Mouse (Mus musculus): Measurements from ENCODE around the gene Clca3b. TPM values are rescaled to one million over a fixed set of nuclear protein-coding genes. Genes with fewer than 3 reads are reported as not detected.
"Not testable (repeated sequence)": the region's sequence is repeated elsewhere in the genome, so short reads cannot be mapped to it uniquely, and the experiment has no call there.

The Clca3b gene
- not detected for polyA plus RNA-seq (2017; shearing (Covaris generic))

GRCm38 (mm10) chr3:144849014-144849556 is at the start of gene Clca3b:
Gene Clca3b, minus strand, starts transcription at chr3:144849357.
- ATAC-seq = not testable (repeated sequence)

GRCm38 (mm10) chr3:144897042-144897678 is 48.0 kb upstream of the Clca3b start:
- no peak for ATAC-seq

GRCm38 (mm10) chr3:144890246-144890758 is 41.1 kb upstream of the Clca3b start:
- ATAC-seq = no peak

DNA sequence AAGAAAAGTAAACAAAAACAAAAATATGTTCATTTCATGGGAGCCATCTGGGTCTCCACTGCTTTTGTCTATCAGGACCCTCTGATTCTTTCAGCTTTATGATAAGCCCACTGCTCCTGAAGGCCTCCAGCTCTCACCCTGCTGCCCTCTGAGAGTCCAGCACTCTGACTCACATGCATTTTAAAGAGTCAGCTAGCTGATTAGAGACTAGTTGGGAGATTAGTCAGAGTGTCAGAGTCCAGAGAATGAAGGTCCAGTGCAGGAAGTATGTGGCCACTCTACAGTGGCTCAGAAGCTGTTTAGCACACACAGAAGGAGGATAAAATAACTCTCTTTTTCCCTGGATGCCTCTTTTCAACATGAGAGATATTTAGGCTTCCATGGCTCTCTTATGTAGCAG is 37.8 kb upstream of the Clca3b start:
- no peak for ATAC-seq

DNA sequence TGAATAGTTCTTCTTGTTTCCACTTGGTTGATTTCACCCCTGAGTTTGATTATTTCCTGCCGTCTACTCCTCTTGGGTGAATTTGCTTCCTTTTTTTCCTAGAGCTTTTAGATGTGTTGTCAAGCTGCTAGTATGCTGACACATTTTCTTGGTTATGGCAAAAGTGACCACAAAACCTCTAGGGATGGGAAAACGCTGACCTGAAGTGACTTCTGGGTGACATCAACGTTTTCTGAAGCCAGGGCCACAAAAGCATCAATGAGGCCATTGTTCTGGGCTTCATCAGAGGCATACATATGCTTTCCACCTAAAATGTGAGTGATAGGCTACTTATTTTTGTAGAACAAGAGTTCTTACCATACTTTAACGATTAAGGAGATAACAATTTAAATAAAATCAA is 22.9 kb upstream of the Clca3b start:
- not testable (repeated sequence) for ATAC-seq

DNA sequence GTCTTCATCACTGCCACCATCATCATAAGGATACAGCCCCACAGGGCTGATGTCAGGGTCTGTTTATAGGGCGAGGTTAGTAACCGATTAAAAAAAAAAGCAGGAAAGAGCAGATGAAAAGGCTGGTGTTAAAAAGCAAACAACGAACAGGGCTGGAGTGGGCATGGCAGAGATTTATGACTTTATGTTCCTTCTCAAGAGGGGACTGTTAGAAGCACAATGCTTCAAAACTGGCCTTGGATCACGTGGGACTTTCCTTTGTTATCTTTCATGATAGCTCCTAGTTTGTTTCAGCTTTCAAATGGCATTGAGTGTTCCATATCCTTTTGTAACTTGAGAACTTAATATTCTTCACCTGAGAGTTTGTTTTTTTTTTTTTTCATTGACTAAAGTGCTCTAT is 427 bp upstream of the Clca3b start:
- ATAC-seq = no peak

DNA sequence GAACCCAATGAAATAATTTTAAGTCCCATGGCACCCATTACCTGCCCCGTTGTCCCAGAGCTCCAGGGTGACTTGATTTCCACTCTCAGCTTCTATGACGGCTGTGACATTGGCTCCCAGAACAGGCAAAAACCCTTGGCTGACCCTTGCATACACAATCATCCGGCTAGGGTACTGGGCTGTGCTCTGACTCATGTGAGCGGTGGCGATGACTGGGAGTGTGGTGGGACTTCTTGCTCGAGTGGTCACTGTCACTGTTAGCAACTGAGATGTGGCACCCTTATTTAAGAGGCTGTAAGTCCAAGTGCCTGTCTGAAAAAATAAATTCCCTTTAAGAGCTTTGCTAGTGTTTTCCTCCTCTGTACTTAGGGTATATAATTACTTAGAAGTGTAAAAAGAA is 21.9 kb downstream of the Clca3b start:
- ATAC-seq = no peak

- peak; percentile 59 for ATAC-seq
Observed at GRCm38 (mm10) chr3:144825151-144825550, 24.0 kb downstream of the Clca3b start.

DNA sequence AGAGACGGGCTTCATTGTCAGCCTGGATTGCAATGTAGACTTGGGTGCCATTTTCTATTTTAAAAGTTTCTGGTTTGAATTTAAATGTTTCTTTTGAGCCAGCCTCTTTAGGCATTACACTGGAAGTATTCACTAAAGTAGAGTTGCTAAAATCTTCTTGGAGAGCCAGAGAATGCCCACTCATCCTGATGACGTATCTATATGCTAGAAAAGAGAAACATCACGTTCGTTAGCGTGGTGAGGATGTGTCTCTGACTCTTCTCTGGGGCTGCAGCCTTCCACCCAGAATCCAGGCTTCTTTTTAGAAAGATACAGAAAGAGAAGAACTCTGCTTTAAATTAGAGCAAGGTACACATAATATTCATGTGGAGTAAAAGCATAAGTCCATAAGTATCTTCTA is 25.8 kb downstream of the Clca3b start:
- ATAC-seq = no peak

GRCm38 (mm10) chr3:144820632-144821031 is 28.5 kb downstream of the Clca3b start:
- ATAC-seq = no peak

DNA sequence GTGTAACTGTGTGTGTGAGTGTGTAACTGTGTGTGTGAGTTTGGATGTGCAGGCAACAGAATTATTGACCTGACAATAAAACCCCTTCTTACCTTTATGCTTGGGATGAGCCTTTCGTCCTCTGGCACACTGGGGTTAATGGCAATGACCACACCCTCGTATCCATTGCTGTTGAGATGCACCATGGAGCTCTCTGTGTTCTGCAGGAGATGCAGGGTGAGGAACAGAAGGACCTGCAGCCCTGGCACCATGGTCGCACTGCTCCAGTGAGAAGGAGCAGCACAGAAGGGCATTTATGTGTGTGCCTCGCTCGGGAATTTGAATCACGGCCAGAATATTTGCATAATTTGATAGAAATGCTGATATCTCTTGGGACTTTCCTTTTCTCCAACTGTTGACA is 29.9 kb downstream of the Clca3b start, which contains the start of gene Clca3a2:
Gene Clca3a2, minus strand, starts transcription at position 276 of the 400 bp plus-strand sequence.
- not testable (repeated sequence) for ATAC-seq

GRCm38 (mm10) chr3:144813336-144813735 is 35.8 kb downstream of the Clca3b start:
- ATAC-seq = not testable (repeated sequence)

- no peak for ATAC-seq
Observed at GRCm38 (mm10) chr3:144811821-144812220, 37.3 kb downstream of the Clca3b start.

- not testable (repeated sequence) for ATAC-seq
Observed at GRCm38 (mm10) chr3:144808153-144808925, 40.8 kb downstream of the Clca3b start.

- ATAC-seq = not testable (repeated sequence)
Observed at GRCm38 (mm10) chr3:144806626-144807025, 42.5 kb downstream of the Clca3b start.

DNA sequence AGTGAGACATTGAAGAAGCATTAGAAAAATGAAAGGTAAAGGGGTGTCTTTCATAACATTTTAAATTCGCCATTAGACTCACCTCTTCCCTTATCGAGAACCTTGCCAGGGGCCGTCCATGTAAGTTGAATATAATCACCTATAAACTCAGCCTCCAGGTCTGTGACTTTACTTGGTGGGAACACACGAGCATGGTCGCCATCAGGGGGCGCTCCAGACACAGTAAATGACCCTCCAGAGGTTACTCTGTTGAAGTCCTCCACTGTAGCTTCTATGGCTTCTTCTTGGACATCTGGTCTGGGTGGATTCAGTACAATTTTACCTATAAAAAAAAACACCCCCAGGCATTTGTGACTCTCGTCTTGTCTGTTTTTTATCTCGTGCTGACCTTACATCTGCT is 47.3 kb downstream of the Clca3b start:
- ATAC-seq = no peak

DNA sequence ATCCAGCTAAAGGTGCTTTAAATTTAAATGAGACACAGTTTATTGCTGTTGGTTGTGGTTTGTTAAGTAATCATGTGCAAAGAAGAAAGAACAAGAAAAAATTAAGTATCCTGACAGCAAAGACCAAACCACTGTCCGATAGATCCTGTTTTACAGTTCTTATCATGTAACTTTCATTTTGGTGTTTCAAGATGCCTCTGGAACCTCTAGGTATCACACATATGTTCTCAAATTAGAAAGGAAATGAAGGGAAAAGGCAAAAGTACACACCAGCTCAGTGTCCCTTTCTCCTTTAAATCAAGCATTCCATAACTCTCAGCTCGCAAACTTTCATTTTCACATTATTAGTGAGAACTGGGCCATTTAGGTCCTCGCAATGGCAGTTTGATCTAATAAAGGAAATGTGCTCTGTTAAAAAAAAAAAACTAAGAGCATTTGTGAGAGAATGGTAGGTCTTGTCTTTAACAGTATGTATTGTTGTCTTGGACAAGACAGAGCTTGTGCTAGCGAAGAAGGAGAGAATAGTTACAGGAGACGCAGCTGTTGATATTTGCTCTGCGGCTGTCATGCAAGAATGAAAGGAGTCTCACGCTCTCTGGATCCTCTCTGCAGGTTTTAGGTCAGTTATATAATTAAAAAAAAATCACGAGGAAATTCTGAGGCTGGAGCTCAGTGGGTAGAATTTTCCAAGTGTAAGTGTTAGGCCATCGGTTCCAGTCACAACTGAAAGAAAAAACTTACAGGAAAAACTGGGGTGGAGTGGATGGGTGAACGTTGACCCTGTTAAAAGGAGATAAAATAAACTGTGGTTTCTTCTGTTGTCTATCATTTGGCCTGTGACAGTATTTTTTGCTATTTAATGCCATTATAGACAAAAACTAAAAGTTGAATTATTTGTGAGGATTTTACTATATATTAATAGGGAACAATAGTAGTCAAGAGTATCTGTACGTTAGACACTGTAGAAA is 63.7 kb downstream of the Clca3b start:
- ATAC-seq = no peak

Other genes with a start within 250 kb of the Clca3b start
- 10 to 100 TPM; 53.4 to 56.8 TPM for gene Sh3glb1, start 129.0 kb downstream of the Clca3b start, polyA plus RNA-seq (2017; shearing (Covaris generic))
- gene Clca3a1, start 88.4 kb downstream of the Clca3b start, polyA plus RNA-seq (2017; shearing (Covaris generic)) = under 1 TPM in 1 of 2 experiments, not detected in 1; 0.09 TPM
- gene Clca3a2, start 29.9 kb downstream of the Clca3b start, polyA plus RNA-seq (2017; shearing (Covaris generic)) = not detected
- not detected for gene Clca4b, start 83.2 kb upstream of the Clca3b start, polyA plus RNA-seq (2017; shearing (Covaris generic))
- gene Clca4a, start 125.7 kb upstream of the Clca3b start, polyA plus RNA-seq (2017; shearing (Covaris generic)) = not detected
- not detected for gene Clca1, start 183.4 kb upstream of the Clca3b start, polyA plus RNA-seq (2017; shearing (Covaris generic))